Mouse (Mus musculus) ES-Bruce4 (cell line): Measurements from ENCODE around the gene Fam124a.

ENCODE experiments used
- CTCF ChIP-seq: IDR thresholded peaks from one replicate; pipeline ENCODE4 v1.8.1; 2011; ENCODE audit warnings: low read depth, low read length
- POLR2A ChIP-seq: IDR thresholded peaks from one replicate; pipeline ENCODE4 v1.8.1; 2011; ENCODE audit warnings: low read length; ENCODE audit not compliant: insufficient read depth

GRCm38 (mm10) chr14:62550121-62550520 is 5.4 kb upstream of the Fam124a start:
- no peak for TF ChIP-seq CTCF
- TF ChIP-seq POLR2A: no peak
